Mouse (Mus musculus) lung, postnatal 14 days (tissue): ENCODE data around the gene Rbfox1.

Source experiments
- DNase-seq: peaks from one replicate; pipeline ENCODE4 v3.0.0; 2021

The Rbfox1 gene

DNA sequence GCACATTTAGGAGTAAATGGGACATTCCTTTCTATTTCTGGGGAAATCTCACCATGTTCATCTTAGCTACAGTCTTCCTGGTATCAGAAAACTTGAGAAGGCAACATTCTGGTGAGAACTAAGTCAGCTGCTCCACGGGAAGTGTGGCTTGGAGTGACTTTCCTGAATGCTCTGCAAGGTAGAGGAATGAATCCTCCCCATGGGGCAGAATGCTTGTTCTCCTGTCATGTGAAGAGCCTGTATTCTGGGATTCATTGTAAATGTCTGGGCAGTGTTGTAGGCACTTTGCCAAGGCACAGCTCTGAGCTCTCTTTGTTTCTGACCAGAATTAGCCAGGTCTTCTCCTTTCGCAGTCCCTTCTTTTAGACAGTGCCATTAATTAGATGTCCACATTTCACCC is 1211.9 kb downstream of the Rbfox1 start:
- DNase-seq, result no peak

- no peak for DNase-seq
Measured at GRCm38 (mm10) chr16:7097951-7098710, 1213.0 kb downstream of the Rbfox1 start.

DNA sequence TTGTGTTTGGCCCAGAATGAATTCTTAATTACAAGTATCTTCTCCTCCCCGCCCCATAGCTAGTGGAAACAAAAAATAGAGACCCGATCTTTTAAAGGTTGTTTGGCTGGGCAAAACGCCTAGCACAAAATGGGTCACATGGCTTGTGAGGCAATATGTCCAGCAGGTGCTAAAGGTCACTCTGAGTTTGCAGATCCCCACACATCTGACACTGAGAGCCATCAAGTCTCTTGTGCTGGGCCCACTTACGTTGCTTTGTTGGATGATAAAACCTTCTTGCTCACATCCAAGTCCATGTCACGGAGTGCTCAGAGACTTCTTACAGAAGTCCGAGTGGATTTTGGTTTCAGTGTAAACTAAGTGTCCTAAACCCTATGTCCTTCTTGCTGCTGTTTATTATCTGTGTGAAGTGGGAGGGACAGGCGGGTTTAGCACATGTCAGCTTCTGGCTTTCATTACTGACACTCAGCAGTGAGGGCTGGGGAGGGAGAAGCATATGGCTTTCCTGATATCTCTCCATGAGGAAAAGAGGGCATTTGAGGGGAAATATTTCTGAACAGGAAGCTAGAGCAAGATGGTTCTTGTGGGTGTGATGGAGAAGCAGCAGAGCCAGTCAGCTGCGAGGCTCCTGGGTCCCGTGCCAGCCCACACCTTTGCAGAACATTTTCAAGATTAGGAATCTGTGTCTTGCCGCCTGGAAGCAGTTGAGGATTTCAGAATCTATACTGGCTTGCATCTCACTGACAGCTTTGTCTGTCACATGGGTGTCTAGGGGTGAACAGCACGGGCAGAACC is 1214.5 kb downstream of the Rbfox1 start:
- DNase-seq, result peak; percentile 66

GRCm38 (mm10) chr16:7102486-7102885 is 1217.3 kb downstream of the Rbfox1 start:
- DNase-seq, result no peak

- no peak for DNase-seq
Measured at GRCm38 (mm10) chr16:7103301-7103700, 1218.1 kb downstream of the Rbfox1 start.

DNA sequence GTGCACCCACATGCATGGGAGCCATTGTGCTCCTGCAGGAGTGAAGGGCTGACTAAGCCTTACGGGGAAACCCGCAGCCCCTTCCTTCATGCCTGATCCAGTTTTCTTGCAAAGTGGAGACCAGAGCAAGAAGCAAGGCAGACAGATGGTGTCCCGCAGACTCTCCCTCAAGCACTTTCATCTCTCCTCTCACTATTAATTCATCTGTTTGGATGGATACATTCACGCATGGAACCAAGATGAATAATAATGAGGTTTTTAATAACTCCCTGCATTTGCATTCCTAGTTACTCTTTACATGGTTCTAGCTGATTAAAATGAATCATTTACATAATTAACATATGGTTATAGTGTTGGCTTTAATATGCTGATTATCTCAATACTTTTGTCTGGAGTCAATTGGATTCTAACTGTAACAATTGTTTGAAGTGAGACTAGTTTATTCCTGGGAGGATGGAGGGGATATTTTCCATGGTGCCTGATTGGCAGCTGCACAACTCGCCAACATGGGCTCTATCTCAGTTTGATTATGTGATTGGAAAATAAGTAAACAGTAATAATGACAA is 1221.4 kb downstream of the Rbfox1 start:
- DNase-seq, result no peak

- DNase-seq, result no peak
Measured at GRCm38 (mm10) chr16:7115945-7116344, 1230.8 kb downstream of the Rbfox1 start.

- DNase-seq, result no peak
Measured at GRCm38 (mm10) chr16:7129591-7129990, 1244.4 kb downstream of the Rbfox1 start.

DNA sequence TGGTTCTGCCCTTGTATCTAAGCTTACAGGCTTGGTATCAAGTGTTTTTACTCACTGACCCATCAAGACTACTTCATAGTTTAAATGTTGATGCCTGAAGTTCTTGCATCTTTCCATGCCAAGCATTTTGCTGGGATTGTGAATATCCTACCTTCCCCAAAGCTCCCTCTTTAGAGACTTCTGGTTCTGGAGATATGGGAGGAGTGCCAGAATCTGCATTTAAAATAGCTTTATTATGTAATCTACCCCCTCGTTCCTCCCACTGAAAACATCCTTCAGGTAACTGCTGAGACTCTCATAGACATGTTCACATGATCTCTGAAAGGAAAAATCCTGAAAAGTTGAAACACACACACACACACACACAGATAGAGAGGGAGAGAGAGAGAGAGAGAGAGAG is 1247.3 kb downstream of the Rbfox1 start:
- no peak for DNase-seq

DNA sequence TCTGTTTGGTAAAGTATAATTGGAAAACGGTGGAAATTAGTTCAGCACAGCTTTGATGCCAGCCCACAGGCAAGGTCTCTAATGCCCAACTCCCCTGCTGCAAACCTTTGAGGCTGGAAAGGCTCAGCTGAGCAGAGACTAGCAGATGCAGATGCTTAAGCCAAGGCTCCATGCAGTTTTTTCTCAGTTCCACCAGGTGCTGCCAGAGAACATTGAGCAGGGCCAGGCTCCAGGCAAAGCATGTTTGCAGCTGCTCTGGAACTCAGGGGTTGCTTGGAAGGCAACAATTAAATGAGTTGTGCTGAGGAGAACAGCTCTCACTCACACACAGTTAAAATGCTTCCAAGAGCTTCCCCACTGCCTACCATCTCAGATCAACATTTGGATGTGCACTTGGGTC is 1251.8 kb downstream of the Rbfox1 start:
- DNase-seq, result peak; percentile 21

- DNase-seq, result no peak
Measured at GRCm38 (mm10) chr16:7139480-7139879, 1254.3 kb downstream of the Rbfox1 start.

DNA sequence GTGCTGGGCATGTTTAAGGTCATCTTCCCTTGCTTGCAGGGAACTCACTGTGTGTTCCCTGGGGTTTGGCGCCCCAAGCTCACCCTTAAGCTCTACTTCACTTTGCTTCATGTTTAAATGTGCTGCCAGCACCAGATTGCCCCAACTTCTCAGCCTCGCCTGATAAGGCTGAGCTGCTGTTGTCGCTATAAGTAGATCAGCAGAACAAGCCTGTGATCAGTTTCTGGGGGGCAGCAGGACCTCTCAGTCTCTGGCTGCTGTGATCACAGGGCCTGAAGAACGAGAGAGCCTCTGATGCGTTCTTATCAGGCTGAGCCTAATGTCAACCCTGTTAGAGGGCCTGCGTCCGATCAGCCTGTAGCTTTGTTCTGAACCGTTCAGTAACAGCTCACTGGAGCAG is 1255.8 kb downstream of the Rbfox1 start:
- no peak for DNase-seq

DNA sequence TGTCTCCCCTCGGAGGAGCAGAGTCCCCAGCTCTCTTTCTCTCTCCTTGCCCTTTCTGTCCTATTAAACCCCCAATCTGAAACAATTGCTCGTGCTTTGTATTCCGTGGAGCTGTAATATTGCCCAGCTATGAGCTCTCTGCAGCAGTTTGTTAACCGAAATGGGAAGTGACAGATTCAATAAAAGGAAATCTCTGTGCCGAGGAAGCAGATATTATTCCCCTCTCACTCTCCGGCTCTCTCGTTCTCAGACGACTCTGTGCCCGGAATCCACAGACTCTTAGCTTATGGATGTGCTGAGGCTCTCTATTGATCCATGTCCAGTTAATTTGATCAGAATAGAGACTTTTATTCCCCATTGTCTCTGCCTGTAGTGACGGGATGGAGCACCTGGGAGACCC is 1260.3 kb downstream of the Rbfox1 start:
- DNase-seq, result no peak

DNA sequence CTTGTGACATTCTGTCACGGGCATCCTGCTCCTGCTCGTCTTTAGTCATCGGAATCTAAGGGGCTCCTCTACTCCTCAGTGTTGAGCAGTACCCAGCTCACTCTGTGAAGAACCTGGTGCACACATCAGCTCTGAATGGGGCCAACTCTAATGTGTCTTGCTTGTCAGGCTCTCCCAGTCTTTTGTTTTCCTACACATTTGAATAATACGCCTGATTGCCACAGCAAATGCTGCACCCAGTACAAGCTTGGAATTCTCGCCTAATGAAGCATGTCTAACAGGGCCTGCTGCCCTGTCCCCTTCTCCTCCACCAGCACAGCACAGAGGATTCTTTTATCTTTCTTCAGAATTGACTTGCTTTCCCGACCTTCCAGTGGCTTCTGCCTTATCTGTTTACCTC is 1261.3 kb downstream of the Rbfox1 start:
- no peak for DNase-seq

GRCm38 (mm10) chr16:7147884-7148283 is 1262.7 kb downstream of the Rbfox1 start:
- no peak for DNase-seq

GRCm38 (mm10) chr16:7149106-7149899 is 1264.1 kb downstream of the Rbfox1 start:
- no peak for DNase-seq

DNA sequence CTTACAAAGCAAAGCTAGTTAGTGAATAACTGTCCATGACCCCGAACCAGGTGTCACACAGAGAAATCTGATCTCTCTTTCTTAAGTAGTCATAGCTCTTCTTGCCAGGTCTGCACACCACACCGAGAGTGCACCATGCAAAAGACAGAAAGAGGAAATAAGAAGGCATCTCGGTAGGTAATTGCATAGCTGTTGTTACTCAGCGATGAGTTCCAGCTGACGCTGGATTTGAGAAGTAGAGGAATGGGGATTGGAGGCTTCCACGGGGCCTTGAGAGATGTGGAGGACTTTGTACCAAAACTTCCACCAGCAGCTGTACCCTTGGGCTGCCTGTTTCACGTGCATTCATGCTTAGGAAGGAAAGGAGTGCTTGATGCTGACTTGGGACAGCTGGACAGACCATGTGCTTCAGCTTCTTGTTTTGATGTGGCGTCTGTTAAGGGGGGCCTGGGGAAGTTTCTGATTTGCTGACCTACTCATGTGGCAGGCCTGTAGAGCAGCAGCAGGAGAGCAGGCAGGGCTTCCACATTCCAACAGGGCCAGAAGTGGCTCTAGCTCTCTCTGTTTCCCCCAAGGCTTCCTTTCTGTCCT is 1265.1 kb downstream of the Rbfox1 start:
- DNase-seq, result peak; percentile 34

- no peak for DNase-seq
Measured at GRCm38 (mm10) chr16:7152401-7152800, 1267.2 kb downstream of the Rbfox1 start.

- DNase-seq, result no peak
Measured at GRCm38 (mm10) chr16:7154671-7155070, 1269.5 kb downstream of the Rbfox1 start.

DNA sequence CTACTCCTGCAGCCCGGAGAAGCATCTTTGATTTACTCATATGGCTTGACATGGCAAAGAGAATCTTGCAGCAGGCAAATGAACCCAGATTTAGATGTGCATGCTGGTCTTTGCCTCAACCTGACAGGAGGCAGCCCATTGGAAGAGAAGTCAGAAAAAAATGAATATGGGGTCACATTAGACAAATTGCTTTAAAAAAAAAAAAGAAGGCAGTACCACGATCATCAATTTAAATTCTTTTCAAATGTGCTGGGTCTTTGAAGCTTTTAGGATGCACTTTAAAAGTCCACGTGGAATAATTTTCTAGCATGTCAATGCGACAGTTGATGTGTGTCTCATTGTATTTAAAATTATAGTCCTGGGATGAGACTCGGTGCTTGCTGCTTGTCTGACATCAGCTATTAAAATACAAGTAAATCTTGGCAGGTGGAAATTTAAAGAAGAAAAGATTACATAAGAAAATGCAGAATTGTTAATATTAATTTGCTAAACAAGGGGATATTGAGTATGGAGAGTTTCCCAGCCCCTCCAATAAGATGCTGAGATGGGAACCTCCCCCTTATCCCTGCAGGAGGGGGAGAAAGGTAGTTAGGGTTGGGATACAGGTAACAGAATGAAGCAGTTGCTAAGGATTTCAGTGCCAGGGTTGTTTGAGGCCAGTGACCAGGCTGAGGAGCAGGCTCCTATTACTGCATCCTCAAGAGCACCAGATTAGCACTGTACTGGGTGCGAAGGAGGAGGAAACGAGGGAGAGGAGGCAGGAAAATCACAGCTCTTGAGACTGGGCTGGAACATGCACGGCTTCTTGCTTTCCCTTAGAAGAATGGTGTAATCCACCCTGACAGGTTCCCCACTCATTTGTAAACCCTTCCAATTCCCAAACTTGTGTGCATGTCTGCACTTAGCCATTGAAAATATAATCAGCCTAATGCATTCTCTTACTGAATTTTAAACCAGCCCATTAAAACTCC is 1274.0 kb downstream of the Rbfox1 start:
- DNase-seq, result no peak

GRCm38 (mm10) chr16:7159827-7160217 is 1274.7 kb downstream of the Rbfox1 start:
- no peak for DNase-seq

DNA sequence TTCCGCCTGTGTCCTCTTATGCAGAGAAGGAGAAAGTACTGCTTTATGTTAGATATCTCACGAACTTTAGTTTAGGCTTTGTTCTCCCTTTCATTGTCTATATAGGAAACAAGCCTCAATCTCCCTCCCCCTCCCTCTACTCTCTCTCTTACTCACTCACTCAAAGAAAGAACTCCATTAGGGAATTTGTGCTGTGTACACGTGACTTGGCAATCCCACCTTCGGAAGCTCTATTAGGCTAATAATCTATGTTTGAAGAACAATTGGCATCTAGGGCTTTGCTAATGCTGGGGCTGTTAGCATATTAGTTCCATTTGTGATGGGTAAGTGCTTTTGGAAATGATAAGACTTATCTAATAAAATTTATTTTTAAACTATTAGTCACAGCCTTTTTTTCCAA is 1277.0 kb downstream of the Rbfox1 start:
- no peak for DNase-seq
